Mouse (Mus musculus) thymus, adult 18-20 months (tissue): Measurements from ENCODE around the gene Cxcl12.

ENCODE experiments used
- DNase-seq, 2 experiments: peaks; one replicate each; pipeline ENCODE4 v3.0.0; 2022; ENCODE audit warnings: mixed read lengths in 2 of 2

The Cxcl12 gene

GRCm38 (mm10) chr6:117175113-117175793 is 6.9 kb downstream of the Cxcl12 start:
- DNase-seq = no peak

- DNase-seq = no peak
These were observed 8.1 kb downstream of the Cxcl12 start for GRCm38 (mm10) chr6:117176406-117176805.

GRCm38 (mm10) chr6:117180303-117180702 is 12.0 kb downstream of the Cxcl12 start:
- no peak for DNase-seq

- DNase-seq = no peak
These were observed 17.0 kb downstream of the Cxcl12 start for GRCm38 (mm10) chr6:117185381-117185780.

GRCm38 (mm10) chr6:117190453-117190852 is 22.1 kb downstream of the Cxcl12 start:
- no peak for DNase-seq

- no peak for DNase-seq
These were observed 23.4 kb downstream of the Cxcl12 start for GRCm38 (mm10) chr6:117191741-117192140.

- DNase-seq = no peak
These were observed 24.3 kb downstream of the Cxcl12 start for GRCm38 (mm10) chr6:117192678-117193077.

- DNase-seq = no peak
These were observed 26.9 kb downstream of the Cxcl12 start for GRCm38 (mm10) chr6:117195270-117195669.

- no peak for DNase-seq
These were observed 30.5 kb downstream of the Cxcl12 start for GRCm38 (mm10) chr6:117198871-117199270.

- no peak for DNase-seq
These were observed 31.4 kb downstream of the Cxcl12 start for GRCm38 (mm10) chr6:117199718-117200117.

GRCm38 (mm10) chr6:117200916-117201315 is 32.6 kb downstream of the Cxcl12 start:
- no peak for DNase-seq

GRCm38 (mm10) chr6:117201396-117201795 is 33.1 kb downstream of the Cxcl12 start:
- no peak for DNase-seq

GRCm38 (mm10) chr6:117201859-117202258 is 33.5 kb downstream of the Cxcl12 start:
- no peak for DNase-seq

- DNase-seq = no peak
These were observed 34.6 kb downstream of the Cxcl12 start for GRCm38 (mm10) chr6:117202856-117203400.

- no peak for DNase-seq
These were observed 35.8 kb downstream of the Cxcl12 start for GRCm38 (mm10) chr6:117204112-117204511.

- no peak for DNase-seq
These were observed 38.5 kb downstream of the Cxcl12 start for GRCm38 (mm10) chr6:117206834-117207233.

- DNase-seq = no peak
These were observed 39.0 kb downstream of the Cxcl12 start for GRCm38 (mm10) chr6:117207289-117207688.

GRCm38 (mm10) chr6:117210086-117210485 is 41.8 kb downstream of the Cxcl12 start:
- no peak for DNase-seq

GRCm38 (mm10) chr6:117210536-117210935 is 42.2 kb downstream of the Cxcl12 start:
- no peak for DNase-seq

- DNase-seq = no peak
These were observed 46.2 kb downstream of the Cxcl12 start for GRCm38 (mm10) chr6:117214506-117214905.

- DNase-seq = no peak
These were observed 50.3 kb downstream of the Cxcl12 start for GRCm38 (mm10) chr6:117218442-117219299.

- no peak for DNase-seq
These were observed 51.0 kb downstream of the Cxcl12 start for GRCm38 (mm10) chr6:117219300-117219680.

- no peak for DNase-seq
These were observed 51.7 kb downstream of the Cxcl12 start for GRCm38 (mm10) chr6:117219911-117220481.
